Mouse (Mus musculus) intestine, postnatal 0 days (tissue): ENCODE results near the gene Tmpo. TPM values are rescaled to one million over a fixed set of nuclear protein-coding genes. Genes with fewer than 3 reads are reported as not detected.

Source experiments
- ATAC-seq: fragments of 200-750 bp; cut with Nextera tagmentation; 2 replicates; pipeline ENCODE4 v1.8.0; 2017; ENCODE audit warnings: mild to moderate bottlenecking, moderate TSS enrichment, moderate library complexity
- H3K27ac ChIP-seq: fragments of 300-500 bp; sonication (generic); 2 replicates; pipeline ENCODE4 v1.5.1; 2014; ENCODE audit warnings: mild to moderate bottlenecking, low read depth, low read length, moderate library complexity
- H3K27me3 ChIP-seq: fragments of 300-500 bp; sonication (generic); replicated peaks from 2 replicates; pipeline ENCODE4 v1.6.1; 2014; ENCODE audit warnings: low read length, mixed read lengths; ENCODE audit not compliant: control insufficient read depth, insufficient read depth
- H3K36me3 ChIP-seq: fragments of 300-500 bp; sonication (generic); 2 replicates; pipeline ENCODE4 v1.6.1; 2014; ENCODE audit warnings: mild to moderate bottlenecking, moderate library complexity; ENCODE audit not compliant: control insufficient read depth, insufficient read depth
- H3K4me1 ChIP-seq: fragments of 300-500 bp; sonication (generic); replicated peaks from 2 replicates; pipeline ENCODE4 v1.6.1; 2014; ENCODE audit warnings: antibody characterized with exemption, low read length, mixed read lengths; ENCODE audit not compliant: control insufficient read depth, insufficient read depth
- H3K4me2 ChIP-seq: fragments of 300-500 bp; sonication (generic); replicated peaks from 2 replicates; pipeline ENCODE4 v1.6.1; 2014; ENCODE audit warnings: low read depth, mild to moderate bottlenecking, moderate library complexity
- H3K4me3 ChIP-seq: fragments of 300-500 bp; sonication (generic); 2 replicates; pipeline ENCODE4 v1.5.1; 2014; ENCODE audit warnings: low read depth, low read length
- H3K9ac ChIP-seq: fragments of 300-500 bp; sonication (generic); 2 replicates; pipeline ENCODE4 v1.6.1; 2014; ENCODE audit warnings: mild to moderate bottlenecking, low read depth, low read length
- H3K9me3 ChIP-seq: fragments of 300-500 bp; sonication (generic); 2 replicates; pipeline ENCODE4 v1.6.1; 2016; ENCODE audit warnings: mixed run types; ENCODE audit not compliant: control insufficient read depth
- CTCF ChIP-seq: sonication (generic); IDR thresholded peaks from 2 replicates; pipeline ENCODE4 v1.5.1; 2016; ENCODE audit warnings: low read depth, mild to moderate bottlenecking, control low read depth, antibody characterized with exemption, moderate library complexity
- WGBS: fragments of 180-500 bp; shearing (Covaris S2); extraction: QIAGEN DNeasy Blood & Tissue Kit; methylation state at CpG from one replicate; pipeline ENCODE4 v1.1.7; 2014; 5-methylcytosine and 5-hydroxymethylcytosine counted together
- polyA plus RNA-seq: library from polyadenylated mRNA; unstranded; fragments of >200 nt; fragmentation: Nextera tagmentation; extraction: Ambion mirVana; gene quantifications from 2 replicates; pipeline ENCODE4 v1.2.1, GENCODE M21; 2015

Tmpo gene
- 57.7 and 59.7 TPM in 2 replicates for polyA plus RNA-seq

DNA sequence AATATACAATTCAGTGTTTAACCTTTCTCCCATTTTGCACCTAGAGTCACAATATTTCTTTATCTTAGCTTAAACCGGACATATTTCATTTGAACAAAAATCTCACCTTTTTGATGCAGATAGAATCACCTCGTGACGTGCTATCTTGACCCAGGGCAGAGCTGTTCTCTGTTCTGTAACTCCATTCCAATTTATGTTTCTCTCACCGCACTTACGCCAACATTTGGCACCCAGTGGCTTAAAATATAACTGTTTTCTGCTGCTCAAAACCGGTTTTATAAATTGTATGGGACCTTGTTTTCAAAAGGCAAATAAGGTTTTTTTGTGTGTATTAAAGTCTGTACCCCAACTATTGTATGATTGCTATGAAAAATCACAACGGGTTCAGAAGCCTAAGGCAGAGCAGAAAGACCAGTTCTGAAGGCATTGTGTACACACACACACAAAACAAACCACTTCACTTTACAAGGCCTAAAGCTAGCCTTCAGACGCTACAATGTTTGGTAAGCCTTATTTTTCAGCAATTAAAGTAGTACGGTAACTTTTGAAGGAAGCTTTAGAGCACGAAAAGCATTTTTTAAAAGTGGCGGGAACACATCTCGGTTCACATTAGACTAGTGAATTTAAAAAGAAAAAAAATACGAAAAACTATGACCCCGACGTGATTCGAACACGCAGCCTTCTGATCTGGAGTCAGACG is at the start of gene Tmpo:
TSS of gene Tmpo (minus strand) at position 555 of the 700 bp plus-strand sequence.
- H3K4me3 ChIP-seq = peak within 1 kb of the TSS; percentile 47
- H3K4me2 ChIP-seq = peak within 1 kb of the TSS; percentile 67
- no peaks in the 10 kb centered on the region for H3K36me3 ChIP-seq
- no peaks in the 10 kb centered on the region; the same call in 1 of the 2 replicates for H3K4me1 ChIP-seq
- no peak for TF ChIP-seq CTCF
- no peaks in the 10 kb centered on the region for H3K27me3 ChIP-seq
- H3K9me3 ChIP-seq = no peaks in the 10 kb centered on the region
- 4% methylated on average over 18 of the region's 18 CpGs for WGBS
- peak; percentile 3; the same call in 1 of the 2 replicates for ATAC-seq
- peak within 1 kb of the TSS; percentile 98 for H3K27ac ChIP-seq
- peak within 1 kb of the TSS; percentile 70 for H3K9ac ChIP-seq

DNA sequence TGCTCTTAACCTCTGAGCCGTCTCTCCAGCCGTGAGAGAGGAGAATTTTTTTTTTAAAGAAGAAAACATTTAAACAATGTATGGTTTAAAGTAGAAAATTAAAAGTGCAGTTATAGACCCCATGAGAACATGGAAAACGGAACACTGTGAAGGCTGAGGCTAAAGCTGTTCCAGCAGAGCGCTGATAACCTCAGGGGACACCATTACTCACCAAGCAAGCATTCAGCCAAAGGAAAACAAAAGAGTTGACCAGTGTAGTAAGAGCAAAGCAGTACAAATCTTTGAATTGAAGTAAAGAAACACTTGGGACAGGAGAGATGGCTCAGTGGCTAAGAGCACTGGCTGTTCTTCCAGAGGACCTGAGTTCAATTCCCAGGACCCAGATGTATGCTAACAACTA is 49.3 kb upstream of the Tmpo start:
- Histone ChIP-seq H3K36me3 (no peaks in the 10 kb centered on the region), H3K4me2 (no peak overlapping the region), H3K9ac (no peak overlapping the region), H3K9me3 (no peaks in the 10 kb centered on the region), H3K4me3 (no peak overlapping the region), H3K27ac (0 out of 2 replicates have a peak overlapping the region, but pooled peaks have one; percentile 23), H3K27me3 (no peaks in the 10 kb centered on the region), H3K4me1 (no peaks in the 10 kb centered on the region)
- TF ChIP-seq CTCF = no peak
- no peak for ATAC-seq
- WGBS = 50% methylated on average over 4 of the region's 4 CpGs

DNA sequence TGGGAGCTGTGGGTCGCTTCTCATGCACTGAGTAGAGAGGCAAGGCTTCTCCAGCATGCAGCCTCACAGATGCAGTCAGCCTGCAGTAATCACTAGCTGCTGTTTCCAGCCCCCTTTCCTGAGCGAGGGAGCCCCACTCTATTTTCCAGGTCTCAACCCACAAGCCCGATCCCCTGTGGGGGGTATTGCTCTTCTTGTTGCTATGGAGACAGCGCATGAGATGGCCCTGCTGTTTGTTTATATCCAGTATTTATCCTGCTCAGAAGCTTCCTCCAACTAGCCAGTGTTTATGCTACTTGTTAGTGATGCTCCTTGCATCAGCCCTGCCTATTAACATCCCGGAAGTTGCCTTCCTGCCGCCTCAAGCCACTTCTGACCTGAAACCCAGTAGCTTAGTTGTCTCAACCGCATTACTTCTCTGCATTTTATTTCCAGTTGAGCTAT is 48.4 kb upstream of the Tmpo start:
- peak overlapping the region; percentile 23; the same call in 1 of the 2 replicates for H3K27ac ChIP-seq
- H3K9me3 ChIP-seq = no peaks in the 10 kb centered on the region
- H3K4me1 ChIP-seq = no peaks in the 10 kb centered on the region
- 38% methylated on average over 7 of the region's 7 CpGs for WGBS
- no peak for TF ChIP-seq CTCF
- H3K36me3 ChIP-seq = no peaks in the 10 kb centered on the region
- peak; percentile 33; the same call in 1 of the 2 replicates for ATAC-seq
- H3K4me2 ChIP-seq = no peak overlapping the region; the same call in 1 of the 2 replicates
- no peaks in the 10 kb centered on the region for H3K27me3 ChIP-seq
- H3K9ac ChIP-seq = no peak overlapping the region
- H3K4me3 ChIP-seq = no peak overlapping the region

DNA sequence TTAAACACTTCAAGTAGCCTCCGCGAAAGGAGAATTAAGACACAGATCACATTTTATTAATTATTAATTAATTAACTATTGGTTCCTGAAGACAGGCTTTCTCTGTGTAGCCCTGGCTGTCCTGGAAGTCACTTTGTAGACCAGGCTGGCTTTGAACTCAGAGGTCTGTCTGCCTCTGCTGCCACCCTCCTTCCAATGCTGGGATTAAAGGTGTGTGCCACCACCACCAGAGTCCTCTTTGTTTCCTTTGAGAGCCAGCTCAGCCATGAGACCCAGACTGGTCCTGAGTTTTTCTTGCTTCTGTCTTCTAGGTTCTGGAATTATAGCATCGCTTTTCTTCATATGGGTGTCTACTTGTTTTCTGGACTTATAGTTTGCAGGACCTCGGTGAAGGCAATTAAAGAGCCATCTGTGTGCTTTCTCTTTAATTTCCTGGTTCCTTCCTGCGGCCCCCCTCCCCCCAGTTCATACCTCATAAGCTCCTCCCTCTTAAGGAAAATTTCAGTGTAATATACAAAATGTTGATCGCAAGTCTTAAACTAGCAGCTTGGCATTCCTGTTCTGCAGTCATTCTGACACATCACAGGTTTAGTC is 47.9 kb upstream of the Tmpo start:
- Histone ChIP-seq H3K9ac (no peak overlapping the region), H3K27ac (peak overlapping the region; percentile 10; the same call in 1 of the 2 replicates), H3K4me2 (no peak overlapping the region; the same call in 1 of the 2 replicates), H3K4me1 (no peaks in the 10 kb centered on the region), H3K27me3 (no peaks in the 10 kb centered on the region), H3K4me3 (no peak overlapping the region), H3K9me3 (no peaks in the 10 kb centered on the region), H3K36me3 (no peaks in the 10 kb centered on the region)
- peak; percentile 16; the same call in 1 of the 2 replicates for TF ChIP-seq CTCF
- 61% methylated on average over 6 of the region's 6 CpGs for WGBS
- ATAC-seq = no peak

DNA sequence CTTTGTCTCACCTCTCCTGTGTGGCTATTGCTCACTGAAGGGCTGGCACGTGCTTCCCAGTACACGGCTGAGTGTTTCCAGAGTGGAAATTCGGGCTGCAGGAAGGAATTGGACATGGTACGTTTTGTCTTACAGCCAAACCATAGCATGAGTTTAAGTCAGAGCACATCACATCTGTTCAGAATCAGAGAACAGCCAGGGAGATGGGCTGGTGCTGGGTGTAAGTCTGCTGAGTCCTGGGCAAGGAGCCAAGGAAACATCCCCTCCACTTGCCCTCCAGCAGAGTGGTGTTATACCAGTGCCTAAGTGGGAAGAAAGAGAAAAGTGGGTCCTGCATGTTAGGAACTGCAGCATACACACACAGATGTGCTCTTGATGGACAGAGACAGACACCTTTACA is 45.9 kb upstream of the Tmpo start:
- H3K27me3 ChIP-seq = no peaks in the 10 kb centered on the region
- no peaks in the 10 kb centered on the region for H3K36me3 ChIP-seq
- 71% methylated on average over 4 of the region's 4 CpGs for WGBS
- H3K4me2 ChIP-seq = no peak overlapping the region
- ATAC-seq = no peak
- H3K9ac ChIP-seq = no peak overlapping the region
- H3K27ac ChIP-seq = no peak overlapping the region
- no peak overlapping the region for H3K4me3 ChIP-seq
- no peaks in the 10 kb centered on the region for H3K9me3 ChIP-seq
- TF ChIP-seq CTCF = no peak
- no peaks in the 10 kb centered on the region for H3K4me1 ChIP-seq

DNA sequence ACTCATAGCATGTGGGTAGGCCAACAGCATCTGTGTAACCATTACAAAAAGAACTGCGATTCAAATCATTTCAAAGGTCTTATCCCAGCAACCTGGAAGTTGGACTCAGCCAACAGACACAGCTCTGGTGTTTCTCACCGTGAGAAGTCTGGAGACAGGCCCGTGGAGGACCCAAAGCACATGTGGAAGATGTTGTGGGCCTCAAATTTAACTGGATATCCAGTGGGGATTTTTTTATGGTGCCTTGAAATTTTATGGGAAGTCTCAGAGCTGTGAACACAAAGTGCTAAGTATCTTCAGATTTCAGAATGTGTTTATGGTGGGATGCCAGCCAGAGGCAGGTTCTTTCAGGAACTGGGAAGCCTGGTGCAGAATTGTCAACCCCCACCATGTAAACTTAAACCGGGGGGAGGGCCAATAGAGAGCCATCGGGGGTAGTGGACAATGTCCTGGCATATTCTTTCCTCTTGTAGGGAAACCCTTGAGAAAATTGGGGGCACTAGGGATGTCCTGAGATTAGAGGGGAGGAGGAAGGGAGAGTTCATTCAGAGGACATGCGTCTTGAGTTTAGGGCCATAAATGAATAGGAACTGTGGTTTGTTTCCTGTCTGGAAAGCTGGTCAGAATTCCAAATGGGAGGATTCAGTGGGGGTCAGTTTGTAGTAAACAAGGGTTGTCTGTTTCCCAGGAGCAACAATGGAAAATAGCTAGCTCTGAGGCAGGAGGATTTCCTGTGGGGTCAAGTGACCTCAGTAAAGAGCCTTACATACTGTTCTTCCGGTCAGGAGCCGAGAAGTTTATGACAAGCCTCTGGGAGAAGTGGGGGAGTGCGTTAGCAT is 41.5 kb upstream of the Tmpo start:
- no peak for ATAC-seq
- Histone ChIP-seq H3K4me3 (no peak overlapping the region), H3K27me3 (no peaks in the 10 kb centered on the region), H3K9ac (no peak overlapping the region), H3K9me3 (no peaks in the 10 kb centered on the region), H3K4me1 (no peaks in the 10 kb centered on the region), H3K27ac (no peak overlapping the region; the same call in 1 of the 2 replicates), H3K4me2 (no peak overlapping the region), H3K36me3 (no peaks in the 10 kb centered on the region)
- WGBS = 53% methylated on average over 9 of the region's 9 CpGs
- no peak for TF ChIP-seq CTCF
